Mouse (Mus musculus): Measurements from ENCODE around the gene Ppp2ca.

- TF ChIP-seq CTCF (IDR thresholded peaks at IDR 0.05; ENCODE audit: insufficient read depth, low read depth, low read length), result no peak
- TF ChIP-seq POLR2A (IDR thresholded peaks at IDR 0.05; ENCODE audit: insufficient read depth, low read depth, low read length), result no peak
These were observed 28.7 kb downstream of the Ppp2ca start for GRCm38 (mm10) chr11:52127169-52127568.

Measured in olfactory bulb, adult 2 months (tissue).